Mouse (Mus musculus) adrenal gland, adult 18-20 months (tissue): ENCODE measurements at regions not wholly inside any gene's neighbourhood (a gene's known extent, or its start where the extent isn't known, plus 50 kb on each side); places are given as distances from the start of the nearest gene placed in this dataset.

Experiments used
- DNase-seq, 2 experiments: peaks; one replicate each; pipeline ENCODE4 v3.0.0; 2021 to 2022; ENCODE audit warnings: low spot score in 2 of 2

- DNase-seq, result no peak
Observed at GRCm38 (mm10) chrX:166727823-166728621, 142.5 kb upstream of the Egfl6 start.

GRCm38 (mm10) chrX:166725761-166726503 lies 140.4 kb upstream of the Egfl6 start:
- DNase-seq, result no peak

- no peak for DNase-seq
Observed at GRCm38 (mm10) chrX:166718075-166718474, 132.6 kb upstream of the Egfl6 start.

GRCm38 (mm10) chrX:166709306-166709705 lies 123.8 kb upstream of the Egfl6 start:
- DNase-seq, result no peak

GRCm38 (mm10) chrX:166708106-166708505 lies 122.6 kb upstream of the Egfl6 start:
- no peak for DNase-seq

GRCm38 (mm10) chrX:166707029-166707428 lies 121.5 kb upstream of the Egfl6 start:
- no peak for DNase-seq

- no peak for DNase-seq
Observed at GRCm38 (mm10) chrX:166704311-166704710, 118.8 kb upstream of the Egfl6 start.

- DNase-seq, result no peak
Observed at GRCm38 (mm10) chrX:166694219-166694618, 108.7 kb upstream of the Egfl6 start.

- DNase-seq, result no peak
Observed at GRCm38 (mm10) chrX:166688779-166689178, 103.3 kb upstream of the Egfl6 start.

- no peak for DNase-seq
Observed at GRCm38 (mm10) chrX:166673404-166673803, 87.9 kb upstream of the Egfl6 start.

GRCm38 (mm10) chrX:166672617-166673016 lies 87.1 kb upstream of the Egfl6 start:
- DNase-seq, result no peak

- no peak for DNase-seq
Observed at GRCm38 (mm10) chrX:166671853-166672252, 86.3 kb upstream of the Egfl6 start.

- DNase-seq, result no peak
Observed at GRCm38 (mm10) chrX:166666304-166666703, 80.8 kb upstream of the Egfl6 start.

- peak; percentile 28 to 30 for DNase-seq
Observed at GRCm38 (mm10) chrX:166661808-166662207, 76.3 kb upstream of the Egfl6 start.

- DNase-seq, result peak; percentile 46 to 51
Observed at GRCm38 (mm10) chrX:166661043-166661718, 75.7 kb upstream of the Egfl6 start.

- DNase-seq, result no peak
Observed at GRCm38 (mm10) chrX:166660715-166661042, 75.2 kb upstream of the Egfl6 start.

GRCm38 (mm10) chrX:166652400-166652799 lies 66.9 kb upstream of the Egfl6 start:
- peak in 1 of 2 experiments; percentile 19 for DNase-seq

- DNase-seq, result no peak
Observed at GRCm38 (mm10) chrX:166645713-166646112, 60.2 kb upstream of the Egfl6 start.

GRCm38 (mm10) chrX:166641256-166641655 lies 55.7 kb upstream of the Egfl6 start:
- DNase-seq, result no peak

- no peak for DNase-seq
Observed at GRCm38 (mm10) chrX:166640258-166640657, 54.7 kb upstream of the Egfl6 start.
